Mouse (Mus musculus): ENCODE results near the gene Cs.
A peak's percentile ranks its signal among the peaks of the same experiment; 100 is the strongest.

Gene Cs

DNA sequence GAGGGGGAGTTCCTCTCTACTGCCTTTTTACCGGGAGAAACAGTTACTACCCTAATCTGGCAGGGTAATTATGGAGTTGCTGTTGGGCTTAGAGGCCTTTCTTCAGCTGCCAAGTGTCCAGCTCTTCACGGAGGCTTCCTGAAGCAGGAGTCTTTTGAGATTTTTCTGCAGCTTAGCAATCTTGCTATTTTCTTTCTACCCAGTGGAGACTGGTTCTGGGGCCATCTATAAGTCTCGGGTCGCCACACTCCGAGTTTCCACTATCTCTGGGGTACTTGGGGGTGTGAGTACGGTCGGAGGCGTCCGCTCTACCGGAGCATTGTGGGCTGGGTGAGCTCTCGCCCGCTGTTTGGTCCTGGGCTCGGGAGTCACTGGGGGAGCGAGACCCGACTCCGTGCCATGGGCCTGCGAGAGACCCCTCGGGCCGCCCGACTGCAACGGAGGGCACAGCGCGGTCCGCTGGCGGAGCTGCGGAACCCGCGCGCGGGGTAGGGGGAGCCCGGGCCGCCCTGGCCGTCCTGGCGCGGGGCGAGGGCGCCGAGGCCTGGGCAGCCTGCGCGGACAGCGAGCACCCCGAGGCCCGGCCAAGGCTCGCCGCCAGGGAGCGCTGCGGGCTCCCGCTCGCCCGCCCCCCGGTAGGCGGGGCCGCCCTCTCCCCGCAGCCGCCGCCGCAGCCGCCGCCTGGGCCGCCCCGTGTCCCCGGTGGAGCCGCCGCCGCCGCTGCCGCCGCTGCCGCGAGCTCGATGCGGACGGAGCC, 39.1 kb downstream of the Cs start, which contains the start of gene Ankrd52:
Gene Ankrd52 (plus strand): TSS at position 661 of the 757 bp plus-strand sequence.
- peak; percentile 94 for DNase-seq

DNA sequence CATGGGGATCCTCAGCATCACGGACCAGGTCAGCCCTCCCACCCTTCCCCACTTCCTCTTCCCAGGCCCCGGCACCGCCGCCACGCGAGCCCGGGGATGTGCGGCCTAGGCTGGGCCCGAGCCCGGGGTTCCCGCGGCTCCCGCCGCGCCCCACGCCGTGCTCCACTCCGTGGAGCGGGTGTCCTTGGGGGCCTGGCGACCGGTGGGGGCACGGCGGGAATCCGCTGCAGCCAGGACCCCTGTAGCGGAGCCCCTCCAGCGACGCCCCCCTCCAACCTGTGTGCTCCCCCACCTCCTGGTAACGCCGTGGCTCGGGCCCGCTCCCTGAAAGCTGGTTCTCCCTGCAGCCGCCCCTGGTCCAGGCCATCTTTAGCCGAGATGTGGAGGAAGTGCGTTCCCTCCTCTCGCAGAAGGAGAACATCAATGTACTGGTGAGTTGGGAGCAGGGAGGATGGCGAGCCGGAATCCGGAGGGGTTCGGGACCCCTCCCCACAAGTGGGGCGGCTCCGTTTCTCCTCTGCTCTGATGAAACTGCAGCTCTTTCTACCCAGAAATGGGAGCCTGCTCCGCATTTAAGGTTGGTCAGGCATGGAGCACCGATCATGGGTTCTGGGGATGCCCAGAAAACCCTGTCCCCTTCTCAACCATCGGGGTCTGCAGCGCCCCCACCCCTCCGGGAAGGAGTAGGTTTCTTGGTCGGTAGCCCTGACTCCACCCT, 39.8 kb downstream of the Cs start:
- DNase-seq, result peak; percentile 70

DNA sequence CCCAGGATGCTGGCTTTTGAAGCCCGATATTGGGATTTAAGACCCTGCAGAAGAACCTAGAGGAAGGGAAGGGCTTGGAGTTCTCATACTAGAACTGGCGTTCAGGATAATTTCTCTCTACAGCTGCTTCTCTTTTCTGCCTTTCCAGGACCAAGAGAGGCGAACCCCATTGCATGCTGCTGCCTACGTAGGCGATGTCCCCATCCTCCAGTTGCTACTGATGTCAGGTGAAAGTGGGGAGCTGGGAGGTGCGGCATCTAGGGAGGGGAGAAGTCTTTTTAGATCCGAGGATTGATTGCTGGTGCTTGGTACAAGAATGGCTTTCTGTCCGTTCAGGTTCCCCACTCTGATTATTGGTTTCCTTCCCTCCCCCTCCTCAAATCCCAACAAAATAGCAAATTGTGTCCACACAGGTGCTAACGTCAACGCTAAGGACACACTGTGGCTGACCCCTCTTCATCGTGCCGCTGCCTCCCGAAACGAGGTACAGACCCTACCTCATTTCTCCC, 40.5 kb downstream of the Cs start:
- DNase-seq, result no peak

DNA sequence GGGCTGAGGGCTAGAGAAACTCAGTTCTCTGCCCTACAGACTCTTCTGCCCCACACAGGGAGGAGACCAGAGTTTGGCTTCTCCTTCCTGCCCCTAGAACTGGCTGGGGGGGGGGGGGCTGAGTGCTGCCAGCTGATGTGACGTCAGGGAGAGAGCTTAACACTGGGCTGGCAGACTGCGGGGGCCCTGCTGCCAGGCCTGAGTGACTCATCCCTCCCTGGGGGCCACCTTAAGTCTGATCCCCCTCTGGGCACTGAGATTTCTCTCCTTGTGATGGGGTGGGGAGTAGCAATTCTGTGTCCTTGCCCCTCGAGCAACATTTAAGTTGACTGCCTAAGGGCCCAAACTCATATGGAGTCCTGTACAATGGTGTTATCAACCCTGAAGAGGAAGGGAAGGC, 40.9 kb downstream of the Cs start:
- peak; percentile 3 for DNase-seq

DNA sequence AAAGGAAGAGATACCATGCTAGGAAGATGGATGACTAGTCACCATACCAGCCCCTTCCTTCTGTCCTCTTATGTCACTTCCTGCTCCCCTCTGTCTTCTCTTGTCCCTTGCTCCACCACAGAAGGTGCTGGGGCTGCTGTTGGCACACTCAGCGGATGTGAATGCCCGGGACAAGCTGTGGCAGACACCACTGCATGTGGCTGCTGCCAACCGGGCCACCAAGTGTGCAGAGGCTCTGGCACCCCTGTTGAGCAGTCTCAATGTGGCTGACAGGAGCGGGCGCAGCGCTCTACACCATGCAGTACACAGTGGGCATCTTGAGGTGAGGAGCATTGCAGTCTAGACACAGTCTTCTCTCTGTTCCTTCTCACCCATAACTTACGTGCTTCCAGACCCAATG, 41.7 kb downstream of the Cs start:
- DNase-seq, result no peak

GRCm38 (mm10) chr10:128380565-128380964, 43.0 kb downstream of the Cs start:
- DNase-seq, result peak; percentile 52

DNA sequence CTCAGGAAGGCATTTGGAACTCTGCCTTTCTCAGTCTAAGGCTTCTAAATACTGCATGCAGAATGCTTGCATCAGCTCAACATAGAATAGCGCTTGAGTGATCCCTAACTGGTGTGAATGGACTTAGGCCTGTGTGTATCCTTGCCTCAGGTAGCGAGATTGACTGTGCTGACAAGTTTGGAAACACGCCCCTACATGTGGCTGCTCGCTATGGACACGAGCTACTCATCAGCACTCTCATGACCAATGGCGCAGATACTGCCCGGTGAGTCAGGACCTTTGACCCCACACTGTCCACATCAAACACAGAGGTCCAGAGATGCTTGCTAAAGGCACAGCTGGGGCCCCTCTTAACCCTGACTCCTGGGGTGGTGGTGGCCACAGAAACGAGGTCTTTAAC, 44.9 kb downstream of the Cs start:
- DNase-seq, result no peak

DNA sequence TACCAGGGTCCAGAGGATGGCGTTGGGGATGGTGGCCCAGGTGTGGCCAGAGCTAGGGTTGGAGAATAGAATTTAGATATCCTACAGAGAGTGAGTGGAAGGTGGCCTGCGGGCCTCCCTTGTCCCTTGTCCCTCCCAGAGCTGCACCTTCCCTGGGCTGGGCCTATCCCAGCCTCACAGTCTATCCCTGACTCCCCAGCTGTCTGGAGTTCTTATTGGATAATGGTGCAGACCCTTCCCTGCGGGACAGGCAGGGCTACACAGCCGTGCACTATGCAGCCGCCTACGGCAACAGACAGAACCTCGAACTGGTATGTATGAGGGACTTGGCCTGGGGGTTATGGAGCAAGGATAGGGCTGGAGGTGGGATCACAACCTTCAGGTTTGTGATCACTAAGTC, 48.4 kb downstream of the Cs start:
- no peak for DNase-seq

DNA sequence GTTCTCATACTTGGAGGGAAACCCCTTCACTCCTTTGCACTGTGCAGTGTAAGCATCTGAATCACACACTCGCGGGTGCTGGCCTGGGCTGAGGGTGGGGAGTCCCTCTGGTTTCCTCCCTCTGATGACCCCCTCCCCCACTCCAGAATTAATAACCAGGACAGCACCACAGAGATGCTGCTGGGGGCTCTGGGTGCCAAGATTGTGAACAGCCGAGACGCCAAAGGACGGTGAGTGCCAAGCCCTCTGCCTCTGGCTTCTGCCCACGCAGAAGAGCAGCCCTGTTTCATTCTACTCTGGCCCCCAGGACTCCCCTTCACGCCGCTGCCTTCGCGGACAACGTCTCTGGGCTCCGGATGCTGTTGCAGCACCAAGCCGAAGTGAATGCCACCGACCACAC, 51.4 kb downstream of the Cs start:
- DNase-seq, result no peak

DNA sequence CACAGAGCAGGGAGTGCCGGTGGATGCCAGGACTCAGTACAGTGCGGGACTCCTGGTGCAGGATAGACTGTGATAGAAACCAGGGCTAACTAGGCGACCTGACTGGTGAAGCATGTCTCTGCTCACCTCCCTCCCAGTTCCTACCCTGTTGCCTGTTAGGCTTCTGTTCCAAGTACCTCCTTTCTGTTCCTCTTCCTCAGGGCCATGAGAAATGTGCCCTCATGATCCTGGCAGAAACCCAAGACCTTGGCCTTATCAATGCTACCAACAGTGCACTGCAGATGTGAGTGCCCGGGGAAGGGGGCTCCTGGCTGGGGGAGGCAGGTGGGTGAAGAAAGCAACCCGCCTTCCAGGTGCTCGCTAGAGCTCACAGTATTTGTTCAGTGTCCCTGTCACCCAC, 52.0 kb downstream of the Cs start:
- DNase-seq, result no peak

- DNase-seq, result peak; percentile 19
Observed at GRCm38 (mm10) chr10:128390366-128390765, 52.8 kb downstream of the Cs start.

GRCm38 (mm10) chr10:128391850-128392249, 54.3 kb downstream of the Cs start:
- DNase-seq, result no peak

DNA sequence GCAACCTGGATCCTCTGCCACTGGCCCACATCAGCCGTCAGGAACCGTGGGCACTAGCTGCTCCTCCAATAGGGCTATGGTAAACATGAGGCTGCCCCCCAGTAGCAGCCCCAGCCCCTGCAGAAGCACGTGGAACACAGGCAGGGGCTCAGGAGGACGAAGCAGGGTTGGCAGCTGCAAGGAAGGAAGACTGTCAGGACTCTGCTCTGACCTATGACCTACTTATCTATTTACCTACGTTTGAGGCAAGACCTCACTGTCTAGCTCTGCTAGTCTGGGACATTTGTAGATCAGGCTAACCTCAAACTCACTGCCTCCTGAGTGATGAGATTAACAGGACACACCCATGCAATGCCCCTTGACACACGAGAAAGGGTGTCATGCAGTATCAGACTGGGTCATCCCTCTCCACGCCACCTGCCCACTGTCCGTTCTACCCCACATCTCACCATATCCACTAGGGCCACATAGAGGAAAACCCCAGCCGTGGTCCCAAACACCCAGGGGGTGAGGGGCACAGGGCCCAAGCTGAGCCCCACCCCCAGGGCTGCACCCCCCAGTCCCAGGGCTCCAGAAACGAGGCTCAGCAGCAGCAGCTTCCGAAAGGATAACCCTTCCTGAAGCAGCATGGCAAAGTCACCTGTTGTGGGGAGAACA, 58.6 kb downstream of the Cs start:
- DNase-seq, result peak; percentile 15

DNA sequence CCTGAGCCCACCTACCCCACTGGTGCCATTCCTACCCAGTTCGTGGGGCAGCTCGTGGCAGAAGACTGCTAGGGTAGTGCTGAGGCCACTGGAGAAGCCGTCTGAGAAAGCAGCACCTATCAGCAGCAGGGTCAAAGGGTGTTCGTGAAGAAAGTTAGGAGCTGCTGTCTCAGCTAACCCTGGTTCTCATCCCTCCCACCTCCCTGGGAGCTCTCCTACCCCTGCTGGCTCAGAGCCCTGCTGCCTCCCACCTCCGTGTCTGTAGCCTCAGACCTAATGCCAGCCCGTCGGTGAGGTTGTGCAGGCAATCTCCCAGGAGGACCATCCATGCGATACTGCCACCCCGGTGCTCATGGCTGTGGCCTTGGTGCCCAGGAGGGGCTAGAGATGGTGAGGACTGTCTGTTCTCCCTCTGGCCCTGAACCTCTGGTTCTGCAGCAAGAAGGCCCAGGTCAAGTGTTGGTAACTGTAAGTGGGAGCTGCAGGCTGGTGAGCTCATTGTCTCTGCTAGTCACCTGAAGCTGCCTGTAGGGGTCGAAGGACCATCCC, 59.3 kb downstream of the Cs start:
- peak; percentile 51 for DNase-seq

DNA sequence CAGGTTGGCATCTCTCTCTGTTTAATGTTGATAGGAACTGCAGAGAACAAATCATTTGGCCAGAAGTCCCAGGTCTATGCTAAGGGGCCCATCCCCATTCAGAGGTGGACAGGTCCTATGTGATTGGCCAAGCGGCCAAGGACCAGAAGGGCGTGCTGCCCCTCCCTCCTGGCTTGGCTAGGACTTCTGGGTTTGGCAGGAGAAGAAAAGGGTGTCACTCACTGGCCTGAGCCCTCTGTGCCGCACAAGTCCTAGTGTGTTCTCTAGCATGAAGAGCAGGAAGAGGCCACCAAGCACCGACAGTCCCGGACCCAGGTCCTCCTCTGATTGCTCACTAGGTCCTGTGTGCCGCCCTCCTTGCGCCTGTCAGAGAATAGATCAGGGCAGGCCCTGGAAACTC, 59.9 kb downstream of the Cs start:
- peak; percentile 20 for DNase-seq

- peak; percentile 80 for DNase-seq
Observed at GRCm38 (mm10) chr10:128400338-128400737, 62.8 kb downstream of the Cs start.

GRCm38 (mm10) chr10:128401056-128401455, 63.5 kb downstream of the Cs start, which contains the start of gene Slc39a5:
Slc39a5 (minus strand) TSS chr10:128401229.
- DNase-seq, result peak; percentile 63

- DNase-seq, result no peak
Observed at GRCm38 (mm10) chr10:128401638-128402037, 64.1 kb downstream of the Cs start.

- no peak for DNase-seq
Observed at GRCm38 (mm10) chr10:128403931-128404330, 66.4 kb downstream of the Cs start.

DNA sequence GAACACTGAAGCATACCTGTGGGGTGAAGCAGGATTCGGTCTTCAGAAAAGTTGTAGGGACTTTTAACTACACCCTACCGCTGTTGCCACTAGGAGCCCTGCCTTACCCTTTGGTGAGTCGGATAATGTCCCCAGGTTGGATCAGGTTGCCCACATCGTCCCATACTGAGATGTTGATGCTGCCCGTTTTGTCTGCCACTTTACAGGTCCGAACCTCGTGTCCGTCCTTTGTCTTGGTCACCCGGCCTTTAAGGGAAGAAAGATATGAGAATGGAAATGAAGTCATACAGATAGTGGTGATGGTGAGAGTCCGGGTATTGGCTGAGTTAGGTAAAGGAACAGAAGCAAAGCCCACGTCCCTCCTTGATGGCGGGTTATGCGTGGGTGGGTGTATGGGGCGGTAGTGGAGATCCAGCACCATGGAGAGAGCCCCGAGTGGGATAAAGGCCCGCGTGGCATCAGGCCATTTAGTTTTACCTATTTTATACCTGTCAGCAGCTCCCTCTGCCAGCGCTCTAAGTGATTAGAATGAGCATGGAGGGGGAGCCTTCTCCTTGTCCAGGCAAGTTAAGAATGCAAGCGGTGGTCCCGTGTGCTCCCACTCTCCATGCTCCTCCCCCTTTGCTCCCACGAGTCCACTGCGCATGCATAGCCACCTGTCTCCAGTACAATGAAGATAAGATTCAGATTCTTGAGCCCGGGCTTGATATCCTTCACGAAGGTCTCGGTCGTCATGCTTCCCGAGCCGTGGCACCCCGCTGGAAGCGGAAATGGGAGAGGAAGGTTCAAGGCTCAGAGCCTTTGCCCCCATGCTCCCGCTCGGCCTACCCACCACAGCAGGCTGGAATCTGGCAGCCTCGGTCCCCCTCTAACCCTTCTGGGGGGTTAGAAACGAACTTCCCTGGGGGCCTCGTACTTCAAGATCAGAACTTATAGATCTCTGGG, 71.3 kb downstream of the Cs start:
- peak; percentile 55 for DNase-seq

DNA sequence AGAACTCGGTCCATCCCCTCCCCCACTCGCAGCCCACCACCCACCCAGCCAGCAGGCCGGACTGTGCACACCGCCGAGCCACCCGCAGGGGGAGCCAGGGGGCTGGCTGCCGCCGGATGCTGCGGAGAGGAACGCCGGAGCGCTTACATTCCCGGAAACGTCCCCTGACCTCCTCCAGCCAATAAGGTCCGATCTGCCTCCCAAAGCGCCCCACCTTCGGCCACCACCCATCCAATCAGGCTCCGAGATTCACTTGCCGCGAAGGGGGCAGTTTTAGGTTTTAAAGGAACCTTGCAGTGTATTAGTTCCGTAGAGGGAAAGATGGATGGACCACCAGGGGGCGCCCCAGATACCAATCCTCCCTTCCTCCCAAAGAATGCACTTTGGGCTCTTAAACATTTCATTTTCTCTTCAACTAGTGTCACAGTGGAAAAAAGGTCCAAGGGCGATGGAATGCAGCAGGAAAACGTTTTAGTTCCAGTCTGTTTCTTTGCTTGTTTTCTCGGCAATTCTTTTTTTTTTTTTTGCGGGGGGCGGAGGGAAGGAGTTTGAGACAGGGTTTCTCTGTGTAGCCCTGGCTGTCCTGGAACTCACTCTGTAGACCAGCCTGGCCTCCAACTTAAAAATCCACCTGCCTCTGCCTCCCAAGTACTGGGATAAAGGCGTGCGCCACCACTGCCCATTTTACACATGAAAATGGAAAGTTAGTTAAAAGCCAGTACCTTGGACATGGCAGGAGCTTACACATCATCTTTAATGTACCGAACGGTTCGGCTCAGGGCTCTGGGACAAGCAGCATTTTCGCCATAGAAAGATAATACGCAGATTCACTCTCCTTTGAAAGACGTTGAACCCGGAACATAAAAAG, 72.4 kb downstream of the Cs start:
- DNase-seq, result peak; percentile 99

Data from kidney, postnatal 10 days (tissue).